Mouse (Mus musculus): ENCODE measurements at regions not wholly inside any gene's neighbourhood (a gene's known extent, or its start where the extent isn't known, plus 50 kb on each side); places are given as distances from the start of the nearest gene placed in this dataset.

- DNase-seq (ENCODE audit: low spot score), result no peak
Observed at GRCm38 (mm10) chr5:120025212-120025611, 91.1 kb upstream of the Rbm19 start.

GRCm38 (mm10) chr5:120030904-120031303 lies 85.4 kb upstream of the Rbm19 start:
- no peak for DNase-seq (ENCODE audit: low spot score)

- DNase-seq (ENCODE audit: low spot score), result no peak
Observed at GRCm38 (mm10) chr5:120031614-120032013, 84.7 kb upstream of the Rbm19 start.

GRCm38 (mm10) chr5:120034499-120035077 lies 81.7 kb upstream of the Rbm19 start:
- no peak for DNase-seq (ENCODE audit: low spot score)

GRCm38 (mm10) chr5:120035251-120035650 lies 81.0 kb upstream of the Rbm19 start:
- DNase-seq (ENCODE audit: low spot score), result no peak

GRCm38 (mm10) chr5:120037806-120038205 lies 78.5 kb upstream of the Rbm19 start:
- DNase-seq (ENCODE audit: low spot score), result no peak

- no peak for DNase-seq (ENCODE audit: low spot score)
Observed at GRCm38 (mm10) chr5:120043786-120044185, 72.5 kb upstream of the Rbm19 start.

- DNase-seq (ENCODE audit: low spot score), result no peak
Observed at GRCm38 (mm10) chr5:120049063-120049781, 67.0 kb upstream of the Rbm19 start.

GRCm38 (mm10) chr5:120050728-120051436 lies 65.4 kb upstream of the Rbm19 start:
- no peak for DNase-seq (ENCODE audit: low spot score)

GRCm38 (mm10) chr5:120054498-120055167 lies 61.6 kb upstream of the Rbm19 start:
- no peak for DNase-seq (ENCODE audit: low spot score)

Data from MN1 (cell line).